Mouse (Mus musculus) embryonic facial prominence, embryonic 11.5 days (tissue): ENCODE data around the gene Traf6. TPM values are rescaled to one million over a fixed set of nuclear protein-coding genes. Genes with fewer than 3 reads are reported as not detected.

ENCODE experiments used
- ATAC-seq: fragments of 200-750 bp; cut with Nextera tagmentation; replicated peaks from 2 replicates; pipeline ENCODE4 v1.8.0; 2017; ENCODE audit warnings: low read depth; ENCODE audit not compliant: insufficient number of reproducible peaks, low FRiP score, low TSS enrichment
- DNase-seq: peaks from one replicate; pipeline ENCODE4 v3.0.0-alpha.2; 2015; ENCODE audit warnings: low spot score
- H3K27ac ChIP-seq: fragments of 300-500 bp; sonication (generic); replicated peaks from 2 replicates; pipeline ENCODE4 v1.5.1; 2014; ENCODE audit warnings: mild to moderate bottlenecking, low read depth, low read length, control low read depth
- H3K27me3 ChIP-seq: fragments of 300-500 bp; sonication (generic); 2 replicates; pipeline ENCODE4 v1.6.1; 2014; ENCODE audit warnings: mild to moderate bottlenecking, low read length, moderate library complexity, mixed read lengths; ENCODE audit not compliant: control insufficient read depth, insufficient read depth
- H3K36me3 ChIP-seq: fragments of 300-500 bp; sonication (generic); replicated peaks from 2 replicates; pipeline ENCODE4 v1.6.1; 2014; ENCODE audit warnings: low read depth, mild to moderate bottlenecking, low read length, moderate library complexity, mixed read lengths; ENCODE audit not compliant: control insufficient read depth, insufficient read depth
- H3K4me1 ChIP-seq: fragments of 300-500 bp; sonication (generic); 2 replicates; pipeline ENCODE4 v1.6.1; 2014; ENCODE audit warnings: low read length, mixed read lengths; ENCODE audit not compliant: control insufficient read depth, insufficient read depth
- H3K4me2 ChIP-seq: fragments of 300-500 bp; sonication (generic); 2 replicates; pipeline ENCODE4 v1.6.1; 2014; ENCODE audit warnings: low read depth, mild to moderate bottlenecking, control low read depth, low read length, moderate library complexity
- H3K4me3 ChIP-seq: fragments of 300-500 bp; sonication (generic); 2 replicates; pipeline ENCODE4 v1.5.1; 2014; ENCODE audit warnings: low read depth, low read length, control low read depth
- H3K9ac ChIP-seq: fragments of 300-500 bp; sonication (generic); replicated peaks from 2 replicates; pipeline ENCODE4 v1.6.1; 2014; ENCODE audit warnings: mild to moderate bottlenecking, control low read depth, low read length
- H3K9me3 ChIP-seq: fragments of 300-500 bp; sonication (generic); replicated peaks from 2 replicates; pipeline ENCODE4 v1.6.1; 2016; ENCODE audit warnings: mild to moderate bottlenecking, low read length, inconsistent platforms, mixed read lengths; ENCODE audit not compliant: control insufficient read depth
- whole genome bisulfite sequencing: fragments of 180-500 bp; shearing (Covaris S2); extraction: QIAGEN DNeasy Blood & Tissue Kit; methylation state at CpG from one replicate; pipeline ENCODE4 v1.1.7; 2014; 5-methylcytosine and 5-hydroxymethylcytosine counted together
- polyA plus RNA-seq: library from polyadenylated mRNA; unstranded; fragments of >200 nt; fragmentation: Nextera tagmentation; extraction: Ambion mirVana; gene quantifications from 2 replicates; pipeline ENCODE4 v1.2.1, GENCODE M21; 2014

Traf6 gene
- 18.9 and 20.6 TPM in 2 replicates for polyA plus RNA-seq

DNA sequence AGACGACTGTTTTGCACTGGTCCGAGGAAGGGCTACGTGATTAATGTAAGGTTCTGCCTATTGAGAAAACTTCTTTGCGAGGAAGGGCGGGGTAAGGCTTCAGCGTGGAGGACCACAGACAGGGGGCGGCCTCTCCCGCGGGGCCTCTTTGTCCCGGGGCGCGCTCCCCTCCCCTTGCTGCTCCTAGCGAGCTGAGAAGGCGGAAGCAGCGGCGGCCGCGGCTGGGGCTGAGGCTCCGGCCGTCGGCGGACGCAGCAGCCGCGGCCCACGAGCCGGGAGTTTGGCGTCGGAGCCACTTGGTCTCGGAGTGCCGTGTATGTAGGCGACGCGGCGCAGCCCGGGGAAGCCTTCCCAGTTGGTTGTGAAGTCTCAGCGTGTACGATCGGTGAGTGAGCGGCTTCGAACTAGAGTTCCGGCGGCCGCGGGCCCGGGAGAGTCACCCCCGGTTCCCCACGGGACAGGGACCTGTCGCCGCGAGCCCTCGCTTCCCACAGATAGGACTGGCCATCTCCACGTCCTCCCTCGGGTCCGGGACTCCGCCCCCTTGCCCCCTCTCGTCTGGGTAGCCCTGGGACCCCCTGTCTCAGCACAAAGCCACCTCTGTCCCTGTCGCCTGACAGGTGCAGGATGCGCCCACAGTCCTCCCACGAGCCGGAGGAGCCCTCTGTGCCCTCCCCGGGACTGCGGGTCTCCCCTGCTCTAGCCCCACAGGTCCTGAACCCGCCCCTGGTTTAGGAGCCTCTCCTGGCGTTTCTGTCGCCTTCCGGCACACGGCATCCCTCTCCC lies at the start of gene Traf6:
Traf6 (plus strand) TSS at position 194 of the 786 bp plus-strand sequence.
- no peaks in the 10 kb centered on the region for H3K36me3 ChIP-seq
- no peaks in the 10 kb centered on the region for H3K27me3 ChIP-seq
- H3K9me3 ChIP-seq = no peaks in the 10 kb centered on the region
- peak within 1 kb of the TSS; percentile 88 for H3K4me3 ChIP-seq
- WGBS = under 1% methylated on average over 68 of the region's 68 CpGs
- peak; percentile 88 for DNase-seq
- H3K4me1 ChIP-seq = no peaks in the 10 kb centered on the region
- peak within 1 kb of the TSS; percentile 50 for H3K4me2 ChIP-seq
- ATAC-seq = peak; percentile 84
- H3K27ac ChIP-seq = no peak within 1 kb of the TSS; the same call in 1 of the 2 replicates
- peak within 1 kb of the TSS; percentile 81 for H3K9ac ChIP-seq

DNA sequence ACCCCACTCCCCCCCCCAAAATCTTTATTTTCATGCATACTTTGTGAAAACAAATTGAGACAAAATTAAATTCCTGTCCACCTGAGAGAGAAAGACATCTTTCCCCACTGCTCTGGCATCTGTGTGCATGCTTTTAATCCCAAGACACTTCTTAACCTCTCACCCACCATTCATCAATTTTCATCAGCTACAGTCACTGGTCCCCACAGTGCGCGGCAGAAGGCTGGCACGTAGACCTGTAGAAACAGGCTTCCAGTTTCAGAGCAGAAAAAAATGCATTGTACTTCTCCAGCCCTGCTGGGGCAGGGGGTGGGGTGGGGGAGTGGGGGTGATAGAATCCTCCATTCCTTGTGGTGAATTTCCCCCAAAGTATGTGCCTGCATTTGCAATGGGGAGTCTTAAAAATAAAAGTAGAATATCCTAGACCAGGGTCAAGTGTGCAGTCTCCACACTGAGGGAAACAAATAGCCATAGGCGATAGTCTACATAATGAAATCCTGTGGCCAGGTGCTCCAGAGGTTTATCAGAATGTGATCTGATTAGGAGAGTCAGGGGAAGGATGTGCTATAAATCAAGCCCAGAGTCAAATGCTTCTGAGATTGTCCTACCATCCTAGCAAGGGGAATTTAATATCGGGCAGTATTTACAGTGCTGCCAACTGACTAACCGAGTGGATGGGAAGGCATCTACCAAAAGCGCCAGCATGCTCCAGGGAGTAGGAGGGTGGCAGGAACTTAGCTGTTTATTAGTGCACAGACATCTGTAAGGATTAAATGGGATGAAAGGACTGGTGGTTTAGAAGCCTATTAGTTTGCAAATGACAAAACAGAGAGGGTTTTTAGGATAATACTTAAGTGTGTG lies 39.0 kb upstream of the Traf6 start:
- no peak overlapping the region for H3K4me3 ChIP-seq
- 65% methylated on average over 7 of the region's 7 CpGs for WGBS
- DNase-seq (no peak), ATAC-seq (no peak; the same call in 1 of the 2 replicates)
- no peaks in the 10 kb centered on the region for H3K4me1 ChIP-seq
- no peak overlapping the region for H3K4me2 ChIP-seq
- no peaks in the 10 kb centered on the region for H3K27me3 ChIP-seq
- no peak overlapping the region for H3K27ac ChIP-seq
- no peaks in the 10 kb centered on the region for H3K36me3 ChIP-seq
- H3K9ac ChIP-seq = no peak overlapping the region
- no peaks in the 10 kb centered on the region for H3K9me3 ChIP-seq

DNA sequence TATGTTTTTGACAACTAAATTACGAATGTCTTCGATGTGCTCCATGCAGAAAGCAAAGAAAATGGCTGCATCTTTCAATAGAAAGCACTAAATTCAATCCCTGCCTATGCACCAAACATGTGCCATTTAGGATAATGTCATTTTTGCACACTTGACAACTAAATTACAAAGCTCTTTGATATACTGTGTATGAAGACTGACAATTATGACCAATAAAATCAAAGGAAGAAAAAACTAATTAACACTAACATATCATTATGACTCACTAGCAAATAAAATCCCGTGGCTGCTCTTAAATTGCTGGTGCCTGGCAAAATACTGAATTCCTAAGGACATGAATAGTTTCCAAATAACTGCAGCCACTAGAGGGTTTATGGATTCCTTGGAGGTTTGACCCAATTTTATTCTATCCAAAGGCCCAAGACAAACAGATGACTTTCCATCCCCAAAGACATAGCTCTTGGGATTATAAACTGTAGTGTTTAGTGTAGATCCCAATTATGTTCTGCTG lies 38.3 kb upstream of the Traf6 start:
- H3K4me1 ChIP-seq = no peaks in the 10 kb centered on the region
- ATAC-seq = no peak
- H3K9ac ChIP-seq = no peak overlapping the region
- no peaks in the 10 kb centered on the region for H3K27me3 ChIP-seq
- H3K4me3 ChIP-seq = no peak overlapping the region
- H3K36me3 ChIP-seq = no peaks in the 10 kb centered on the region
- no peak overlapping the region for H3K4me2 ChIP-seq
- WGBS = 72% methylated on average over 3 of the region's 3 CpGs
- H3K27ac ChIP-seq = no peak overlapping the region
- no peaks in the 10 kb centered on the region for H3K9me3 ChIP-seq
- no peak for DNase-seq

GRCm38 (mm10) chr2:101645841-101646240 lies 32.4 kb upstream of the Traf6 start:
- Histone ChIP-seq H3K27ac (no peak overlapping the region), H3K4me3 (no peak overlapping the region), H3K9me3 (no peaks in the 10 kb centered on the region), H3K4me2 (no peak overlapping the region), H3K4me1 (no peaks in the 10 kb centered on the region), H3K9ac (no peak overlapping the region), H3K27me3 (no peaks in the 10 kb centered on the region), H3K36me3 (no peaks in the 10 kb centered on the region)
- WGBS = 92% methylated on average over 1 of the region's 1 CpGs
- DNase-seq = no peak
- no peak for ATAC-seq

GRCm38 (mm10) chr2:101648361-101648760 lies 29.9 kb upstream of the Traf6 start:
- H3K4me2 ChIP-seq = no peak overlapping the region

DNA sequence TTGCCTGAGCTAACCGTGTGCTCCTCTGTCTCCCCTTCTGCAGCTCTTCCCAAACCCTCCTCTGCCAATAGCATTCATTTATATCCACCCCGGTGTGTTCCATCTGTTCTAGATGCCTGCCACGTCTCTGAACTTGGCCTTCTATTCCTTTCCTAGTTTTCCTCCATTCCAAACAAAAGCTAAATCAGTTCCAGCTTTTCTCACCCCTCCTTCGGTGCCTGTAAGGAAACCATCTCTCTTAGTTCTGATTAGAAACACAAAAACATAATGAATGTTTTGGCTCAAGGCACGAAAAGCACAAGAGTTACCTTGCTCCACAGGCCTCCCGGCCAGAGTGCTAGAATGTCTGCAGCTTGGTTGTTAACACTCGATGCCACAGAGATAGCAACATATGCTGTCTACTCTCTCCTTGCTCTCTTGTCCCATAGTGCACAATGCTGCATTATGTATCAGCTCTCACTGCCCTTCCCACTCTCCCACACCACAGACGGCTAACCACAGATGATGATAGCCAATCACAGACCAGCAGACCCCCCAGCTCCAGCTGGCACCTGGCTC lies 29.0 kb upstream of the Traf6 start, which contains the start of the genes Rag1 and B230118H07Rik:
Rag1 (minus strand) TSS at position 388 of the 558 bp plus-strand sequence.
B230118H07Rik (minus strand) TSS at position 419 of the 558 bp plus-strand sequence.
- no peaks in the 10 kb centered on the region for H3K27me3 ChIP-seq
- ATAC-seq (peak; percentile 62; the same call in 1 of the 2 replicates), DNase-seq (peak; percentile 45)
- H3K27ac ChIP-seq = no peak within 1 kb of the TSS
- no peak within 1 kb of the TSS for H3K4me3 ChIP-seq
- 33% methylated on average over 8 of the region's 8 CpGs for WGBS
- no peaks in the 10 kb centered on the region for H3K36me3 ChIP-seq
- no peak within 1 kb of the TSS for H3K9ac ChIP-seq
- H3K4me1 ChIP-seq = no peaks in the 10 kb centered on the region
- no peak within 1 kb of the TSS for H3K4me2 ChIP-seq
- no peaks in the 10 kb centered on the region for H3K9me3 ChIP-seq

More at GRCm38 (mm10) chr2:101648361-101648760, 29.9 kb upstream of the Traf6 start:
- Histone ChIP-seq H3K4me3 (no peak overlapping the region), H3K9me3 (no peaks in the 10 kb centered on the region), H3K27ac (no peak overlapping the region), H3K4me1 (no peaks in the 10 kb centered on the region), H3K36me3 (no peaks in the 10 kb centered on the region), H3K27me3 (no peaks in the 10 kb centered on the region), H3K9ac (no peak overlapping the region)
- 66% methylated on average over 2 of the region's 2 CpGs for WGBS
- ATAC-seq = no peak
- DNase-seq = no peak

- no peak overlapping the region for H3K4me3 ChIP-seq
- DNase-seq (no peak), ATAC-seq (no peak)
- H3K27me3 ChIP-seq = no peaks in the 10 kb centered on the region
- H3K9ac ChIP-seq = no peak overlapping the region
- no peak overlapping the region for H3K27ac ChIP-seq
- H3K4me2 ChIP-seq = no peak overlapping the region
- no peaks in the 10 kb centered on the region for H3K36me3 ChIP-seq
- WGBS = 80% methylated on average over 1 of the region's 1 CpGs
- H3K4me1 ChIP-seq = no peaks in the 10 kb centered on the region
- H3K9me3 ChIP-seq = no peaks in the 10 kb centered on the region
These were observed 27.8 kb upstream of the Traf6 start for GRCm38 (mm10) chr2:101650446-101650845.
